Mouse (Mus musculus): ENCODE results near the gene Gkn2. TPM values are rescaled to one million over a fixed set of nuclear protein-coding genes. Genes with fewer than 3 reads are reported as not detected.

The Gkn2 gene
- polyA plus RNA-seq, 1 experiment from 2014 or later = not detected

DNA sequence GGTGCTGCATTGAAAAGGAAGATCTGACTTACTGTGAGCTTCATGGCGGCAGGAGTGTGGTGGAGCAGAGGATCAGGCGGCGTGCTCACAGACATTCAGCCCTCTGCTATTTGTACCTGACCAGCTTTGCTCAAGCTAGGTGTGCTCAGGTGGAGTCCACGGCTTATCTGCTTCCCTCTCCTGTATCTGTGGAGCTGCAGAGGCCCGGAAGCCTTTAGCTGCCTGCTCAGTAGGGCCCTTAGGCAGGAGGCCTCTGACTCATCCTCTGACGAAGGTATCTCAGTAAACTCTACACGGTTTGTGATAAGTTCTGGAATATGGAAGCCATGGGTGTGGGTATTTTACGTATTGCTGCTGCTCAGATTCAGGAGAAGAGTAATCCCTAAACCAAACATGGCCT, 22.3 kb upstream of the Gkn2 start, which contains the start of gene Gkn1:
Gkn1 (minus strand) TSS at position 114 of the 400 bp plus-strand sequence.
- H3K27ac ChIP-seq (replicated peaks; ENCODE audit: low read depth, low read length) = no peak within 1 kb of the TSS
- DNase-seq (ENCODE audit: low spot score) (no peak), ATAC-seq (ENCODE audit: low read depth) (no peak)
- no peak within 1 kb of the TSS for H3K9ac ChIP-seq (ENCODE audit: low read depth, low read length)
- H3K4me3 ChIP-seq (ENCODE audit: low read depth, low read length) = no peak within 1 kb of the TSS
- H3K27me3 ChIP-seq (replicated peaks; ENCODE audit: control insufficient read depth, insufficient read depth, low read length) = no peaks in the 10 kb centered on the region
- no peaks in the 10 kb centered on the region for H3K4me1 ChIP-seq (ENCODE audit: control insufficient read depth, insufficient read depth, low read length)
- no peak within 1 kb of the TSS for H3K4me2 ChIP-seq (ENCODE audit: low read depth, low read length)
- no peaks in the 10 kb centered on the region for H3K36me3 ChIP-seq (ENCODE audit: control insufficient read depth, insufficient read depth, low read length)
- 95% methylated on average over 8 of the region's 8 CpGs for WGBS
- H3K9me3 ChIP-seq (ENCODE audit: control insufficient read depth, low read length) = no peaks in the 10 kb centered on the region

- Histone ChIP-seq H3K4me3 (ENCODE audit: low read depth, low read length) (no peak overlapping the region), H3K27ac (replicated peaks; ENCODE audit: low read depth, low read length) (peak overlapping the region; percentile 15; the same call in 1 of the 2 replicates), H3K9me3 (ENCODE audit: control insufficient read depth, low read length) (no peaks in the 10 kb centered on the region), H3K36me3 (ENCODE audit: control insufficient read depth, insufficient read depth, low read length) (no peaks in the 10 kb centered on the region), H3K4me2 (ENCODE audit: low read depth, low read length) (no peak overlapping the region), H3K27me3 (replicated peaks; ENCODE audit: control insufficient read depth, insufficient read depth, low read length) (no peaks in the 10 kb centered on the region), H3K9ac (ENCODE audit: low read depth, low read length) (no peak overlapping the region), H3K4me1 (ENCODE audit: control insufficient read depth, insufficient read depth, low read length) (no peaks in the 10 kb centered on the region)
- no peak for ATAC-seq (ENCODE audit: low read depth)
- WGBS = 63% methylated on average over 5 of the region's 5 CpGs
- DNase-seq (ENCODE audit: low spot score) = peak; percentile 36
Observed at GRCm38 (mm10) chr6:87354441-87354840, 18.7 kb upstream of the Gkn2 start.

DNA sequence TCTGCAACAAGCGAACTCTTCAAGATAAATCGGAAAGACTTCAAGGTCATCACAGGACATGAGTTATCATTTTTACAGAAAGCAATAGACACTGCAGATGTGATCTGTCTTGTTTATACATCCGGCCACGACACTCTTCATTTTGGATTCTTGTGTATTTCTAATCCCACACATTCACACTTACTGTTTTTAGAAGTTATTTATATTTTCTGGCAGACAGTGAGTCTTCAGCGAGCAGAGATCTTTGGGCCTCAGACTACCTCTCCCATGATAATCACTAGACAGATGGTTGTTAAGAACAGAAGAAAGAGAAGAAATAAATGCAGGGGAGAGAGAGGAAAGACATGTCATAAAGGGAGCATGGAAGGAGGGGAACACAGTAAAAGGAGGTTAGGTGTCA, 3.9 kb upstream of the Gkn2 start:
- no peak for ATAC-seq (ENCODE audit: low read depth)
- DNase-seq (ENCODE audit: low spot score) = no peak
- no peak overlapping the region for H3K4me3 ChIP-seq (ENCODE audit: low read depth, low read length)
- no peaks in the 10 kb centered on the region for H3K9me3 ChIP-seq (ENCODE audit: control insufficient read depth, low read length)
- H3K4me2 ChIP-seq (ENCODE audit: low read depth, low read length) = no peak overlapping the region
- H3K27ac ChIP-seq (replicated peaks; ENCODE audit: low read depth, low read length) = no peak overlapping the region
- H3K36me3 ChIP-seq (ENCODE audit: control insufficient read depth, insufficient read depth, low read length) = no peaks in the 10 kb centered on the region
- H3K27me3 ChIP-seq (replicated peaks; ENCODE audit: control insufficient read depth, insufficient read depth, low read length) = no peaks in the 10 kb centered on the region
- WGBS = 88% methylated on average over 5 of the region's 5 CpGs
- no peaks in the 10 kb centered on the region for H3K4me1 ChIP-seq (ENCODE audit: control insufficient read depth, insufficient read depth, low read length)
- H3K9ac ChIP-seq (ENCODE audit: low read depth, low read length) = no peak overlapping the region

- DNase-seq (ENCODE audit: low spot score) (peak; percentile 43), ATAC-seq (ENCODE audit: low read depth) (0 out of 2 replicates have a peak, but pooled peaks have one; percentile 37)
- no peak overlapping the region for H3K27ac ChIP-seq (replicated peaks; ENCODE audit: low read depth, low read length)
- no peaks in the 10 kb centered on the region for H3K36me3 ChIP-seq (ENCODE audit: control insufficient read depth, insufficient read depth, low read length)
- peak overlapping the region; percentile 39; the same call in 1 of the 2 replicates for H3K9ac ChIP-seq (ENCODE audit: low read depth, low read length)
- H3K4me2 ChIP-seq (ENCODE audit: low read depth, low read length) = peak overlapping the region; percentile 67
- no peaks in the 10 kb centered on the region for H3K9me3 ChIP-seq (ENCODE audit: control insufficient read depth, low read length)
- H3K27me3 ChIP-seq (replicated peaks; ENCODE audit: control insufficient read depth, insufficient read depth, low read length) = peaks cover 14% of the 10 kb centered on the region
- peak overlapping the region; percentile 31 for H3K4me3 ChIP-seq (ENCODE audit: low read depth, low read length)
- 6% methylated on average over 24 of the region's 24 CpGs for WGBS
- H3K4me1 ChIP-seq (ENCODE audit: control insufficient read depth, insufficient read depth, low read length) = peaks cover 6% of the 10 kb centered on the region; the same call in 1 of the 2 replicates
Observed at GRCm38 (mm10) chr6:87383926-87384691, 11.0 kb downstream of the Gkn2 start.

- 0 out of 2 replicates have a peak overlapping the region, but pooled peaks have one; percentile 31 for H3K4me3 ChIP-seq (ENCODE audit: low read depth, low read length)
- peaks cover 14% of the 10 kb centered on the region for H3K27me3 ChIP-seq (replicated peaks; ENCODE audit: control insufficient read depth, insufficient read depth, low read length)
- 40% methylated on average over 5 of the region's 6 CpGs for WGBS
- peak; percentile 41 for DNase-seq (ENCODE audit: low spot score)
- no peak overlapping the region for H3K27ac ChIP-seq (replicated peaks; ENCODE audit: low read depth, low read length)
- no peak overlapping the region for H3K9ac ChIP-seq (ENCODE audit: low read depth, low read length)
- H3K4me2 ChIP-seq (ENCODE audit: low read depth, low read length) = peak overlapping the region; percentile 67
- no peak for ATAC-seq (ENCODE audit: low read depth)
- no peaks in the 10 kb centered on the region for H3K36me3 ChIP-seq (ENCODE audit: control insufficient read depth, insufficient read depth, low read length)
- peaks cover 6% of the 10 kb centered on the region; the same call in 1 of the 2 replicates for H3K4me1 ChIP-seq (ENCODE audit: control insufficient read depth, insufficient read depth, low read length)
- no peaks in the 10 kb centered on the region for H3K9me3 ChIP-seq (ENCODE audit: control insufficient read depth, low read length)
Observed at GRCm38 (mm10) chr6:87384761-87385160, 11.6 kb downstream of the Gkn2 start.

GRCm38 (mm10) chr6:87386203-87386602, 13.0 kb downstream of the Gkn2 start:
- Histone ChIP-seq H3K4me1 (ENCODE audit: control insufficient read depth, insufficient read depth, low read length) (peaks cover 6% of the 10 kb centered on the region; the same call in 1 of the 2 replicates), H3K27ac (replicated peaks; ENCODE audit: low read depth, low read length) (no peak overlapping the region), H3K9me3 (ENCODE audit: control insufficient read depth, low read length) (no peaks in the 10 kb centered on the region), H3K36me3 (ENCODE audit: control insufficient read depth, insufficient read depth, low read length) (no peaks in the 10 kb centered on the region), H3K27me3 (replicated peaks; ENCODE audit: control insufficient read depth, insufficient read depth, low read length) (peaks cover 14% of the 10 kb centered on the region), H3K9ac (ENCODE audit: low read depth, low read length) (no peak overlapping the region), H3K4me3 (ENCODE audit: low read depth, low read length) (no peak overlapping the region), H3K4me2 (ENCODE audit: low read depth, low read length) (no peak overlapping the region)
- ATAC-seq (ENCODE audit: low read depth) = no peak
- WGBS = 13% methylated on average over 7 of the region's 7 CpGs
- DNase-seq (ENCODE audit: low spot score) = peak; percentile 78

DNA sequence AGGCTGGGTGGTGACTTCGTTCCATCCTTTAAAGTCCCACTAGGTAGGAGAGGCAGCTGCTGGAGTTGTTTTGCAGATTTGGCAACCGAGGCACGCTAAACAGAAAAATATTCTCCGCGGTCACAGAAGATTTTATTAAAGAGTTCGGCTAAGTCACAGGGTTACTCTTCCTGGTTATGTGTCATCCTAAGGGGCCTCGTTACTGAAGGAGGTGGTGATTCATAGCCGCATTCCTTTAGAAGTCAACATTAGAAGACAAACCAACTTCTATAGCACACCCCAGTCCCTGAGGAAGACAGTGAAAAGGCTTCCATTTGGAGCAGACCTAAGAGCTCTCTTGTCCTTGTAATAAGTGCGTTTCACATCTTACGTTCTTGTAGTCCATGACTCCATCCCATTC, 13.5 kb downstream of the Gkn2 start:
- Histone ChIP-seq H3K4me1 (ENCODE audit: control insufficient read depth, insufficient read depth, low read length) (peaks cover 6% of the 10 kb centered on the region; the same call in 1 of the 2 replicates), H3K4me3 (ENCODE audit: low read depth, low read length) (no peak overlapping the region), H3K4me2 (ENCODE audit: low read depth, low read length) (no peak overlapping the region), H3K9ac (ENCODE audit: low read depth, low read length) (no peak overlapping the region), H3K27ac (replicated peaks; ENCODE audit: low read depth, low read length) (no peak overlapping the region), H3K27me3 (replicated peaks; ENCODE audit: control insufficient read depth, insufficient read depth, low read length) (peaks cover 14% of the 10 kb centered on the region), H3K9me3 (ENCODE audit: control insufficient read depth, low read length) (no peaks in the 10 kb centered on the region), H3K36me3 (ENCODE audit: control insufficient read depth, insufficient read depth, low read length) (no peaks in the 10 kb centered on the region)
- ATAC-seq (ENCODE audit: low read depth) (no peak), DNase-seq (ENCODE audit: low spot score) (no peak)
- 82% methylated on average over 10 of the region's 10 CpGs for WGBS

- H3K36me3 ChIP-seq (ENCODE audit: control insufficient read depth, insufficient read depth, low read length) = no peaks in the 10 kb centered on the region
- no peak within 1 kb of the TSS for H3K4me2 ChIP-seq (ENCODE audit: low read depth, low read length)
- H3K9me3 ChIP-seq (ENCODE audit: control insufficient read depth, low read length) = no peaks in the 10 kb centered on the region
- no peak within 1 kb of the TSS for H3K27ac ChIP-seq (replicated peaks; ENCODE audit: low read depth, low read length)
- ATAC-seq (ENCODE audit: low read depth) (no peak), DNase-seq (ENCODE audit: low spot score) (no peak)
- no peak within 1 kb of the TSS for H3K9ac ChIP-seq (ENCODE audit: low read depth, low read length)
- 47% methylated on average over 7 of the region's 7 CpGs for WGBS
- peaks cover 5% of the 10 kb centered on the region; the same call in 1 of the 2 replicates for H3K4me1 ChIP-seq (ENCODE audit: control insufficient read depth, insufficient read depth, low read length)
- H3K27me3 ChIP-seq (replicated peaks; ENCODE audit: control insufficient read depth, insufficient read depth, low read length) = peaks cover 6% of the 10 kb centered on the region; the same call in 1 of the 2 replicates
- no peak within 1 kb of the TSS for H3K4me3 ChIP-seq (ENCODE audit: low read depth, low read length)
Observed at GRCm38 (mm10) chr6:87388877-87389276, 15.7 kb downstream of the Gkn2 start, which contains the start of gene Gkn3. TSS of gene Gkn3 (minus strand) at chr6:87388935.

Measured in embryonic facial prominence, embryonic 14.5 days (tissue).